Mouse (Mus musculus): ENCODE data around the gene Cdrt4.

The Cdrt4 gene

GRCm38 (mm10) chr11:62981729-62982128 lies 30.7 kb downstream of the Cdrt4 start:
- POLR2A ChIA-PET: interaction anchor here in 1 of 4 experiments (1.6 kb wide), 1 partner anchor 15 kb away, joined by 4 read pairs; no protein-coding TSS in a partner anchor
- CTCF ChIA-PET: no interaction called here

GRCm38 (mm10) chr11:62983793-62984192 lies 32.8 kb downstream of the Cdrt4 start:
- POLR2A ChIA-PET: no interaction called here
- CTCF ChIA-PET: no interaction called here

GRCm38 (mm10) chr11:62984365-62984764 lies 33.4 kb downstream of the Cdrt4 start:
- CTCF ChIA-PET: no interaction called here

GRCm38 (mm10) chr11:62985075-62985474 lies 34.1 kb downstream of the Cdrt4 start:
- ChIA-PET CTCF (no interaction called here), POLR2A (interaction anchor here in 1 of 4 experiments (0.6 kb wide), 1 partner anchor 347 kb away, joined by 3 read pairs; no protein-coding TSS in a partner anchor)

More at GRCm38 (mm10) chr11:62984365-62984764, 33.4 kb downstream of the Cdrt4 start:
- POLR2A ChIA-PET: interaction anchor here in 1 of 4 experiments (0.6 kb wide), 1 partner anchor 347 kb away, joined by 3 read pairs; no protein-coding TSS in a partner anchor

- ChIA-PET CTCF (no interaction called here), POLR2A (no interaction called here)
Measured at GRCm38 (mm10) chr11:62986578-62986977, 35.6 kb downstream of the Cdrt4 start.

GRCm38 (mm10) chr11:62990150-62990685 lies 39.2 kb downstream of the Cdrt4 start:
- ChIA-PET CTCF (no interaction called here), POLR2A (no interaction called here)

- CTCF ChIA-PET: no interaction called here
- POLR2A ChIA-PET: interaction anchor here in 2 of 4 experiments (0.6 to 0.9 kb wide), 2 partner anchors 112 to 743 kb away, joined by 3 read pairs; partner anchors contain the start of gene Tvp23b (in 1 of the 2)
Measured at GRCm38 (mm10) chr11:62990811-62991210, 39.8 kb downstream of the Cdrt4 start.

GRCm38 (mm10) chr11:62992545-62993242 lies 41.7 kb downstream of the Cdrt4 start:
- CTCF ChIA-PET: no interaction called here
- POLR2A ChIA-PET: no interaction called here

- ChIA-PET CTCF (interaction anchor here in 2 of 4 experiments (0.6 to 0.9 kb wide), 4 partner anchors 75 to 338 kb away, joined by 3 to 9 read pairs (median 3); no protein-coding TSS in a partner anchor), POLR2A (interaction anchor here in 3 of 4 experiments (0.8 to 1.0 kb wide), 3 partner anchors 73 to 392 kb away, joined by 3 read pairs; no protein-coding TSS in a partner anchor)
Measured at GRCm38 (mm10) chr11:62995066-62995754, 44.2 kb downstream of the Cdrt4 start.

- ChIA-PET CTCF (interaction anchor here in 3 of 4 experiments (0.6 to 0.9 kb wide), 5 partner anchors 75 to 338 kb away, joined by 3 to 9 read pairs (median 3); no protein-coding TSS in a partner anchor), POLR2A (interaction anchor here in 3 of 4 experiments (0.7 to 1.0 kb wide), 7 partner anchors 18 to 392 kb away, joined by 3 to 6 read pairs (median 3); no protein-coding TSS in a partner anchor)
Measured at GRCm38 (mm10) chr11:62995755-62996521, 44.9 kb downstream of the Cdrt4 start.

- ChIA-PET CTCF (interaction anchor here (0.6 to 0.9 kb wide), 4 partner anchors 30 to 172 kb away, joined by 3 to 4 read pairs (median 3); no protein-coding TSS in a partner anchor), POLR2A (interaction anchor here in 2 of 4 experiments (0.6 to 1.0 kb wide), 6 partner anchors 18 to 595 kb away, joined by 3 to 6 read pairs (median 4); no protein-coding TSS in a partner anchor)
Measured at GRCm38 (mm10) chr11:62996522-62996898, 45.5 kb downstream of the Cdrt4 start.

GRCm38 (mm10) chr11:62997039-62997717 lies 46.2 kb downstream of the Cdrt4 start:
- CTCF ChIA-PET: interaction anchor here in 2 of 4 experiments (0.7 to 0.9 kb wide), 3 partner anchors 30 to 92 kb away, joined by 3 to 5 read pairs (median 4); no protein-coding TSS in a partner anchor
- POLR2A ChIA-PET: interaction anchor here in 1 of 4 experiments (0.6 to 1.0 kb wide), 3 partner anchors 17 to 594 kb away, joined by 3 to 4 read pairs (median 4); no protein-coding TSS in a partner anchor

- ChIA-PET CTCF (interaction anchor here in 1 of 4 experiments (0.7 kb wide), 1 partner anchor 91 kb away, joined by 5 read pairs; no protein-coding TSS in a partner anchor), POLR2A (interaction anchor here in 1 of 4 experiments (0.6 kb wide), 1 partner anchor 782 kb away, joined by 8 read pairs; no protein-coding TSS in a partner anchor)
Measured at GRCm38 (mm10) chr11:62997718-62998281, 46.8 kb downstream of the Cdrt4 start.

GRCm38 (mm10) chr11:63000126-63000525 lies 49.1 kb downstream of the Cdrt4 start:
- ChIA-PET CTCF (interaction anchor here in 1 of 4 experiments (0.6 kb wide), 1 partner anchor 59 kb away, joined by 6 read pairs; no protein-coding TSS in a partner anchor), POLR2A (interaction anchor here in 2 of 4 experiments (0.6 kb wide), 2 partner anchors 311 to 927 kb away, joined by 3 read pairs; no protein-coding TSS in a partner anchor)

GRCm38 (mm10) chr11:63004617-63005016 lies 53.6 kb downstream of the Cdrt4 start:
- POLR2A ChIA-PET: interaction anchor here in 1 of 4 experiments (0.6 kb wide), 1 partner anchor 15 kb away, joined by 6 read pairs; no protein-coding TSS in a partner anchor
- CTCF ChIA-PET: no interaction called here

- ChIA-PET CTCF (no interaction called here), POLR2A (no interaction called here)
Measured at GRCm38 (mm10) chr11:63007376-63007775, 56.4 kb downstream of the Cdrt4 start.

- CTCF ChIA-PET: no interaction called here
- POLR2A ChIA-PET: no interaction called here
Measured at GRCm38 (mm10) chr11:63008004-63008403, 57.0 kb downstream of the Cdrt4 start.

All from embryonic stem cell, embryonic (primary cell).